Mouse (Mus musculus): ENCODE data around the gene Ndufaf2.

Ndufaf2 gene

GRCm38 (mm10) chr13:108138403-108138977 lies 19.9 kb downstream of the Ndufaf2 start:
- no peak for DNase-seq (ENCODE audit: low spot score in 2 of 2)

GRCm38 (mm10) chr13:108135617-108136016 lies 22.8 kb downstream of the Ndufaf2 start:
- no peak for DNase-seq (ENCODE audit: low spot score in 2 of 2)

- DNase-seq (ENCODE audit: low spot score in 2 of 2): no peak
Measured at GRCm38 (mm10) chr13:108132031-108132819, 26.2 kb downstream of the Ndufaf2 start.

GRCm38 (mm10) chr13:108130737-108131136 lies 27.7 kb downstream of the Ndufaf2 start:
- no peak for DNase-seq (ENCODE audit: low spot score in 2 of 2)

- no peak for DNase-seq (ENCODE audit: low spot score in 2 of 2)
Measured at GRCm38 (mm10) chr13:108129070-108129469, 29.4 kb downstream of the Ndufaf2 start.

GRCm38 (mm10) chr13:108127883-108128282 lies 30.5 kb downstream of the Ndufaf2 start:
- DNase-seq (ENCODE audit: low spot score in 2 of 2): no peak

GRCm38 (mm10) chr13:108127130-108127529 lies 31.3 kb downstream of the Ndufaf2 start:
- peak in 1 of 2 experiments; percentile 16 for DNase-seq (ENCODE audit: low spot score in 2 of 2)

GRCm38 (mm10) chr13:108126246-108126645 lies 32.2 kb downstream of the Ndufaf2 start:
- DNase-seq (ENCODE audit: low spot score in 2 of 2): no peak

- DNase-seq (ENCODE audit: low spot score in 2 of 2): no peak
Measured at GRCm38 (mm10) chr13:108124096-108124495, 34.3 kb downstream of the Ndufaf2 start.

- no peak for DNase-seq (ENCODE audit: low spot score in 2 of 2)
Measured at GRCm38 (mm10) chr13:108123109-108123723, 35.2 kb downstream of the Ndufaf2 start.

- DNase-seq (ENCODE audit: low spot score in 2 of 2): no peak
Measured at GRCm38 (mm10) chr13:108119411-108120310, 38.8 kb downstream of the Ndufaf2 start.

GRCm38 (mm10) chr13:108118188-108118587 lies 40.2 kb downstream of the Ndufaf2 start:
- no peak for DNase-seq (ENCODE audit: low spot score in 2 of 2)

GRCm38 (mm10) chr13:108117654-108118053 lies 40.8 kb downstream of the Ndufaf2 start:
- DNase-seq (ENCODE audit: low spot score in 2 of 2): no peak

- DNase-seq (ENCODE audit: low spot score in 2 of 2): no peak
Measured at GRCm38 (mm10) chr13:108114257-108114656, 44.2 kb downstream of the Ndufaf2 start.

- no peak for DNase-seq (ENCODE audit: low spot score in 2 of 2)
Measured at GRCm38 (mm10) chr13:108113536-108113935, 44.9 kb downstream of the Ndufaf2 start.

- no peak for DNase-seq (ENCODE audit: low spot score in 2 of 2)
Measured at GRCm38 (mm10) chr13:108110929-108111328, 47.5 kb downstream of the Ndufaf2 start.

- DNase-seq (ENCODE audit: low spot score in 2 of 2): no peak
Measured at GRCm38 (mm10) chr13:108100700-108101099, 57.7 kb downstream of the Ndufaf2 start.

- no peak for DNase-seq (ENCODE audit: low spot score in 2 of 2)
Measured at GRCm38 (mm10) chr13:108096446-108096845, 62.0 kb downstream of the Ndufaf2 start.

- peak in 1 of 2 experiments; percentile 2 for DNase-seq (ENCODE audit: low spot score in 2 of 2)
Measured at GRCm38 (mm10) chr13:108095617-108096016, 62.8 kb downstream of the Ndufaf2 start.

- DNase-seq (ENCODE audit: low spot score in 2 of 2): no peak
Measured at GRCm38 (mm10) chr13:108094681-108095080, 63.7 kb downstream of the Ndufaf2 start.

GRCm38 (mm10) chr13:108092290-108092689 lies 66.1 kb downstream of the Ndufaf2 start:
- DNase-seq (ENCODE audit: low spot score in 2 of 2): no peak

- DNase-seq (ENCODE audit: low spot score in 2 of 2): no peak
Measured at GRCm38 (mm10) chr13:108086724-108087123, 71.7 kb downstream of the Ndufaf2 start.

Measured in urinary bladder, postnatal 36 days (tissue).